Mouse (Mus musculus): ENCODE data around the gene Barhl2. TPM values are rescaled to one million over a fixed set of nuclear protein-coding genes. Genes with fewer than 3 reads are reported as not detected.

Barhl2 gene
- total RNA-seq, 2 experiments from 2014 or later = not detected

DNA sequence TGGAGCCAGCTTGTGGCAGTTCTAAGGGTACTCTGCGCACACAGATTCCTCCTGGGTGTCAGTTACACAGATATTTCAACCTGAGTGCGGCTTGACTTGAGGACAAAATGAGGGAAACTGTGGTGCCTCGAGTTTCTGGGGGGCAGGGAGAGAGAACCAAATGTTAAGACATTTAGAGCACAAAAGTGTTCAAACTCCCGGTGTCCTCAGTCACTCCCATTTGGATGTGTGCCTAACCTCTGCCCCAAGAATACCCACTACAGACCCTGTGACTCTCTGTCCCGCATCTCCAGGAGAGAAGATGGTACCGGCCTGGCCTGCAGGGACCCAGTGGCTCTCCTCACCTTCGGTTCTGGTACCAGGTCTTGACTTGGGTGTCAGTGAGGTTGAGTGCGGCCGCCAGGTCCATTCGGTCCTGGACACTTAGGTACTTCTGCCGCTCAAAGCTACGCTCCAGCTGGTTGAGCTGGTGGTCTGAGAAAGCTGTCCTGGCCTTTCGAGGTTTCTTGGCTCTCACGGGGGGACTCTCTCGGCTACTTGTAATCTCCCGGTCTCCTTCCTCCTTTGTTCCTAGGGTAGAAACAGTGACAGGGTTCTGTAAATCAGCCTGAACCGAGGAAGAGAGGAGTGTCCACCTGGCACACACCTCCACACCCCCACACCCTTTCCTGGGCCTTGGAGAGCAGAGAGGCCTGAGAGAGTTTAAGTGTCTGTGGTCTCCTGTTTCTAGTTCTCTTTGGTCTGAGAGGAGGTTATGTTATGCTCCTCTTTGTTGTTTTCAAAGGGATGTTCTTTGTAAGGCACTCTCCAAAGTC, 2.7 kb downstream of the Barhl2 start:
- DNase-seq (ENCODE audit: low spot score in 2 of 2) = no peak

DNA sequence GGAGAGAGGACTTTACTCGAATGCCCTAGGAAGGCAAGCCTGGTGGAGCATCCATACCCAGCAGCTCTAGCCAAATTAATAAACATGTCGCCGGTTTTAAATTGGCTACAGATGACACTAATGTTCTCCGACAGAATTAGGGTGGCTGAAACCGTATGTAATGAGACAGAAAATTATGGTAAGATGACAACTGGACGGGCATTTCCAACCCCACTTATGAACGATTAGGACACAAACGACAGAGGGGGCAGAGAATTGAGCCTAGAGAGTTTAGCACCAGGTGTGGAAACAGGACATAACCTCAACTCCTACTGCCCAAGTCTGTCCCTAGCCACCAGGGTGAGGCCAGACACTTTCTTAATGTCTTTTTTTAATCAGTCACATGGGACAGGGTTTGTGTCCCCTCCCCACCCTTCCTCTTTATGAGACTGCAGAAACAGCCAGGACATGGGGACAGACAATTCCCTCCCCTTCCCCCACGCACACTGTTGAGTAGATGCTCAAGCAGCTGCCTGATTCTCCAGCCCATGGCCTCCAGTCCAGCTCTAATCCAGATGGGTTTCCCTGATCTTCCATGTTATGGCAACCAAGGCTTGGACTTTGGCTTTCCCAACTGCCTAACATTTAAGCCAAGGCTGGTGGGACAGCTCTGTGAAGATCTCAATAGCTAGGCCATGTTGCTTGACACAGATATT, 3.4 kb downstream of the Barhl2 start:
- no peak for DNase-seq (ENCODE audit: low spot score in 2 of 2)

GRCm38 (mm10) chr5:106453886-106454321, 4.1 kb downstream of the Barhl2 start:
- DNase-seq (ENCODE audit: low spot score in 2 of 2) = no peak

DNA sequence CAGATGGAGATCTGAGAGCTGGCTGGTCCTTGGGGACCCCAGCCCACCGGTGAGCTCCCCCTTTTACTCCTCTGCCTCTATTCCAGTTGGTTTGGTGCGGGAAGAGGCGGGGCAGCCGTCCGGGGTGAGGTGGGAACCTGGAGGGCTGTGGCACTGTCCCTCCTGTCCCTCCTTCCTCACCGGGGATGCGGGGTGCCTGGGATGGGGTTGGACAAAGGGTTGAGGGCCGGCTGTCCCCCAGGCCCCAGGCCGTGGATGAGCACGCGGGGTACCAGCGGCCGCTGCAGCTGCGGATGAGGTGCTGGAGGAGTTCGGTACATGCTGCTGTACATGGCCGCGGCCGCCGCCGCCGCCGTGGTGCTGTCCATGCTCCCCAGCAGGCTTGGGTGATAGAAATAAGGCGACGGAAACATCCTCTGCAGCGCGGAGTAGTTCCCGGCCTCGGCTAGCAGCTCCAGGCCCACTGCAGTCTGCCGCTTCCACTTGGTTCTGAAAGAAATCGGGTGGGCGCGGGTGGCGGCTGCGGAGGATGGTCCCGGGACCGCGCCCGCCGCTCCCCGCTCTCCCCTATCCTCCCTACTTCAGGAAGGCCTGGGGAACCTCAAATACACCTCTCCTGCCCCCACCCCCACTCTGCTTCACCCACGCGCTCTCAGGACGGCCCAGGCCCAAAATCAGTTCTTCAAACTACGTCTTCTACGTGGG, 4.6 kb downstream of the Barhl2 start:
- DNase-seq (ENCODE audit: low spot score in 2 of 2) = no peak

GRCm38 (mm10) chr5:106452686-106453085, 5.3 kb downstream of the Barhl2 start:
- no peak for DNase-seq (ENCODE audit: low spot score in 2 of 2)

GRCm38 (mm10) chr5:106451681-106452440, 6.1 kb downstream of the Barhl2 start:
- no peak for DNase-seq (ENCODE audit: low spot score in 2 of 2)

DNA sequence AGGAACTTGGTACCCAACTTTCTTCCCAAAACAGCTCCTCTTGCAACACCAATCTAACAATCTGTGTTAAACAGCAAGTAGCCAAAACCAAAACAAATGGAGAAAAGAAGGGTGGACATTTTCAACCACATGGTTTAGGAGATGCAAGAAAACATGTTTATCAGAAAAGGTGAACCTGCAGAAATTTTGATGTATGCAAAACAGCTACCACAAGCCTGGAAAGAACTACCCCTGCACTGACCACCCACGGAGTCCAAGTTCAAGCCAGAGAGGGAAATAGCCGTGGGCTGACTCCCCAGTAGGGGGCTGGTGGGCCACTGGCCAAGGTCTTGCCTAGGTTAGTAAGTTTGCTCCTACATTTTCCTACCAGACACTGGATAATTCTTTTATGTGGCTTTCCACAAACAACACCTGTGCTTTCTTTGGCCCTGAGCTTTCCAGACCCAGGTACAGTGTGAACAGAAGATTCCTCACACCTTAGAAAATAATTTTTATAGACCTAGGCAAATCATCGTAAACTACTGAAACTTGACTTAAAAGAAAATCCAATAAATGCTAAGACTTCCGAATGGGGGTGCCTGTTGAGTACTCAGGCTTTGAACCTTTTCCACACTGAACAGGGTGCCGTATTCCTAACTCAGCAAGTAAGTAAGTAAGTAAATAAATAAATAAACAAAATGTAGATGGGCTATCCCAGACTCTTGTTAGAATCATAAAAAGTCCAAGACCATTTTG, 7.4 kb downstream of the Barhl2 start:
- DNase-seq (ENCODE audit: low spot score in 2 of 2) = no peak

GRCm38 (mm10) chr5:106449720-106450425, 8.1 kb downstream of the Barhl2 start:
- DNase-seq (ENCODE audit: low spot score in 2 of 2) = no peak

GRCm38 (mm10) chr5:106448798-106449125, 9.2 kb downstream of the Barhl2 start:
- no peak for DNase-seq (ENCODE audit: low spot score in 2 of 2)

- DNase-seq (ENCODE audit: low spot score in 2 of 2) = no peak
Measured at GRCm38 (mm10) chr5:106447951-106448797, 9.8 kb downstream of the Barhl2 start.

GRCm38 (mm10) chr5:106447091-106447820, 10.7 kb downstream of the Barhl2 start:
- DNase-seq (ENCODE audit: low spot score in 2 of 2) = no peak

DNA sequence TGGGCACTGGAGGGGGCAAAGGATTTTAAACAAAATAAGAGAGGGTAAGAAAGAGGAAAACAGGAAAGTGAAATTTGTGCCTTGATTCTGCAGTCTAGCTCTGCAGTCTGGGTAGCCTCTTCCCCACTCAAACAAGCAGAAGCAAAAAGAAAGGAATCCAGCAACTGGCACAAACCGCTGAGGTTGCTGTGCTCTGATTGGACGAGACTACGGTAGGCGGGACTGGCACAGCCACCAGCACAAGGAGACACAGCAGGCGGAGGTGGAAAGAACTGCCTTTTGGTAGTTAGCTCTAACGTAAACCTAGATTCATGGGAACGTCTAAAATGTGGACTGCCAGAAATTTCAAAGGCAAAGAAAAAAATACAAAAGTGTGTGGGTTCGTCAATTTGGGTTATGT, 11.4 kb downstream of the Barhl2 start:
- no peak for DNase-seq (ENCODE audit: low spot score in 2 of 2)

DNA sequence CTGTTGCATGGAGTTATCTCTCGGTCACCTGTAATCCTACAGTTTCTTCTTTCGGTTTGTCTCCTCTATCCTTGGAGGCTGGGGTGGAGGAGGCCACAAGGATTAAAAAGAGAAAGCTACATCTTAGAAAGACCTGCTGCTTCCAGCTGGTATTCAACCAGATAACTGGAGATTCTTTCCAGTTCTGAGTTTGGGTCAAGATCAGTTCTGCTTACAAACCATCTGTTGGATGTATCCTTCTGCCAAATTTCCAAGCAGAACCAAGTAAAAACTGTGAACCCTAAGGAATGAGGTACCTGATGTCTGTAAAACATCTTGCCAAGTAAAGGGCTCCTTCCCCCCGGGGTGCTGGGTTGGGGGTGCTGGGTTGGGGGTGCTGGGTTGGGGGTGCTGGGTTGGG, 12.3 kb downstream of the Barhl2 start:
- no peak for DNase-seq (ENCODE audit: low spot score in 2 of 2)

DNA sequence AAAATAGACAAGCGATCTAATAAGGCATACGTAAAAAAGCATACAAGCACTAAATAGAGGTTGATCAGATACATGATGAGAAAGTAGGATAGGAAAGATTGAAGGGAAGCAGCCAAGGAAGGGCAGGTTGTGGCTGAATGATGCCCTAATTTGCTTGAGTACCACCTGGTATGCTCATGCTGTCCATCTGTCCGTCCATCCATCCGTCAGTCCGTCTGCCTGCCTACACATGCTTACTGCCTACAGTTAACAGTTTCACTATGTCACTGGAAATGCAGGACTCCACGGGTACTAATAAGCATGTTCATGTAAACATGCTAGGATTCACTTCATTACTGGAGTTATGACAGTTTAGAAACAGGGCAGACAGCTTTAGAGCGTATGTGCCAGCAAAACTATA, 19.1 kb downstream of the Barhl2 start:
- no peak for DNase-seq (ENCODE audit: low spot score in 2 of 2)

DNA sequence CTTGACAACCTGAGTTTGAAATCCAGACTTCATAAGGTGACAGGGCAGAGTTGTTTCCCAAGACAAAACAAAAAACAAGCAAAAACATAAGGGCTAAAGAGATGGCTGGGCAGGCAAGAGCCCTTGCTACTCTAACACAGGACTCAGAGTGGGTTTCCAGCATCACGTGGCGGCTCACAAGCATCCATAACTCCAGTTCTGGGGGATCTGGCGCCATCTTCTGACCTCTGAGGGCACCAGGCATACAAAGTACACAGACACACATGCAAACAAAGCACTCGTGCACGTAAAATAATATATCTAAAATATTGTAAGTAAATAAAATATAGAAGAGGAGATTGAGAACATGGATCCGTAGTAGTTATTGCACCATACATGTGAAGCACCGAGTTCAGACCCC, 31.9 kb downstream of the Barhl2 start:
- DNase-seq (ENCODE audit: low spot score in 2 of 2) = no peak

- no peak for DNase-seq (ENCODE audit: low spot score in 2 of 2)
Measured at GRCm38 (mm10) chr5:106420871-106421270, 37.1 kb downstream of the Barhl2 start.

GRCm38 (mm10) chr5:106420370-106420769, 37.6 kb downstream of the Barhl2 start:
- DNase-seq (ENCODE audit: low spot score in 2 of 2) = no peak

GRCm38 (mm10) chr5:106417210-106417609, 40.8 kb downstream of the Barhl2 start:
- peak; percentile 4 to 30 for DNase-seq (ENCODE audit: low spot score in 2 of 2)

All from adrenal gland, adult 18-20 months (tissue).